Mouse (Mus musculus): ENCODE data around the gene Btbd35f7. TPM values are rescaled to one million over a fixed set of nuclear protein-coding genes. Genes with fewer than 3 reads are reported as not detected.

Gene Btbd35f7
- not detected for total RNA-seq (2023)

GRCm38 (mm10) chrX:5668767-5669166 lies at the start of gene Btbd35f7:
Btbd35f7 (plus strand) TSS chrX:5669067.

Other genes with a start within 250 kb of the Btbd35f7 start
- gene Mycs, start 199.8 kb upstream of the Btbd35f7 start, total RNA-seq (2023): not detected